Comparison of ENCODE assay signal across 8 mouse cellular contexts in the genomic region with DNA sequence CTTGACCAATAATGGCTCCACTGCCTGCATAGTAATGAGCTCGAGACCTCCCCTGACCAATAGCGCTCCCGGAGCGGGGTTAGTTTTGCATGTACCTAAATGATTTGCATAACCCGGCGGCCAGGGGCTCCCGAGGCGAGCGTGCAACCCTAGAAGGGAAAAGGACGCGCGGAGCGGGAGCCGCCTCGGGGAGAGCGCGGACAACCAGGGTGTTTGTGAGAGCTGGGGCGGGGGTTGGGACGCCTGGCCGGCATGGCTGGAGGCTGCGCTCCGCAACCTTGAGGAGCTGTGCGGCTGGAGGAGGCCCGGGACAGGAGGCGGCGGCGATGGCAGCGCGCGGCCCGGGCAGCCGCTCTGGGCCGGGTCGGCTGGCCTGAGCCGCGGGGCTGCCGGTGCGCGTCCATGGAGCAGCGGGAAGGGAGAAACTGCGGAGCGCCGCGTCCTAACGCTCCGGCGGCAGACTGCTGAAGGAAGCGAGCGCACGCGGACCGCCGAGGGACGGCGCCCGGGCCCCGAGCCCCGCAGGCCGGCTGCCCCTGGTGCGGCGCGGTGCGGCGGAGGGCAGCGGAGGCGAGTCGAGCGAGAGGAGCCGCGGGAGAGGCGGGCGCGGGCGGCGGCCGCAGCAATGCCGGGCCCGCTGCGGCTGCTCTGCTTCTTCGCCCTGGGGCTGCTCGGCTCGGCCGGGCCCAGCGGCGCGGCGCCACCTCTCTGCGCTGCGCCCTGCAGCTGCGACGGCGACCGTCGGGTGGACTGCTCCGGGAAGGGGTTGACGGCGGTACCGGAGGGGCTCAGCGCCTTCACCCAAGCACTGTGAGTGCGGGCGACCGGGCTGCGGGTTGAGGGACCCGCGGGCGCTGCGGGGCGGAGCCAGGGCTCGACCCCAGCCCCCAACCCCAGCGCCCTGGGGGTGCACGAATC. TPM values are rescaled to one million over a fixed set of nuclear protein-coding genes. Genes with fewer than 3 reads are reported as not detected.
DNase-seq lines count a peak whose midpoint lies in the region; ATAC-seq and TF ChIP-seq lines count a peak whose summit lies in the region.

A gene (plus strand): TSS at position 152 of the 918 bp plus-strand sequence.

- ATAC-seq in embryonic facial prominence, embryonic 15.5 days (ENCODE audit: insufficient number of reproducible peaks, low FRiP score, low TSS enrichment, low read depth), result peak; percentile 98
- peak; percentile 98 for ATAC-seq in limb, embryonic 14.5 days (ENCODE audit: low FRiP score, low read depth)

- 1% methylated on average over 103 of the region's 111 CpGs for WGBS in bone marrow, adult 2 months
- under 1% methylated on average over 96 of the region's 111 CpGs for WGBS in embryonic facial prominence, embryonic 15.5 days
- WGBS in limb, embryonic 14.5 days, result under 1% methylated on average over 58 of the region's 111 CpGs

- H3K36me3 ChIP-seq in embryonic facial prominence, embryonic 15.5 days, result no peaks in the 10 kb centered on the region
- H3K36me3 ChIP-seq in limb, embryonic 14.5 days (ENCODE audit: control insufficient read depth, insufficient read depth, low read length), result no peaks in the 10 kb centered on the region

- peak; percentile 40; the same call in 1 of the 2 replicates for TF ChIP-seq POLR2A in bone marrow, adult 2 months (IDR thresholded peaks at IDR 0.05; ENCODE audit: borderline replicate concordance, control insufficient read depth, low read depth, low read length)
- peak; percentile 86; the same call in 1 of the 2 replicates for TF ChIP-seq POLR2A in limb, embryonic 14.5 days (IDR thresholded peaks at IDR 0.05; ENCODE audit: borderline replicate concordance, extremely low read depth, insufficient read depth, insufficient read length)

- H3K4me1 ChIP-seq in bone marrow, adult 2 months (ENCODE audit: control insufficient read depth, insufficient read depth, low read length), result no peaks in the 10 kb centered on the region; the same call in 1 of the 2 replicates
- peaks cover 36% of the 10 kb centered on the region for H3K4me1 ChIP-seq in embryonic facial prominence, embryonic 15.5 days
- H3K4me1 ChIP-seq in limb, embryonic 14.5 days (ENCODE audit: control insufficient read depth, insufficient read depth, low read length), result peaks cover 32% of the 10 kb centered on the region

- TF ChIP-seq CTCF in bone marrow, adult 2 months (IDR thresholded peaks at IDR 0.05; ENCODE audit: control insufficient read depth, insufficient read depth, low read length), result no peak

- H3K27me3 ChIP-seq in embryonic facial prominence, embryonic 15.5 days, result no peaks in the 10 kb centered on the region
- no peaks in the 10 kb centered on the region for H3K27me3 ChIP-seq in limb, embryonic 14.5 days (ENCODE audit: control insufficient read depth, insufficient read depth, low read length)

- H3K9ac ChIP-seq in embryonic facial prominence, embryonic 15.5 days, result peak within 1 kb of the TSS; percentile 95
- H3K9ac ChIP-seq in limb, embryonic 14.5 days (ENCODE audit: low read depth, low read length, severe bottlenecking), result peak within 1 kb of the TSS; percentile 94

- peak within 1 kb of the TSS; percentile 75 for H3K4me2 ChIP-seq in embryonic facial prominence, embryonic 15.5 days (replicated peaks)
- peak within 1 kb of the TSS; percentile 82 for H3K4me2 ChIP-seq in limb, embryonic 14.5 days (replicated peaks; ENCODE audit: low read depth, low read length, severe bottlenecking)

- peak; percentile 98 for DNase-seq in 3T3-L1 (ENCODE audit: low read depth, low spot score)
- DNase-seq in heart, adult 8-10 months (ENCODE audit: low spot score), result peak; percentile 97
- DNase-seq in kidney, adult 9 months, result peak; percentile 99
- DNase-seq in limb, embryonic 14.5 days (ENCODE audit: low spot score), result peak; percentile 96
- DNase-seq in monocyte, adult 2 months (ENCODE audit: low read depth in 1 of 2, low spot score in 2 of 2), result peak; percentile 67 to 71
- DNase-seq in spleen, postnatal 36 days (ENCODE audit: low spot score in 2 of 2), result peak; percentile 80 to 83

- H3K27ac ChIP-seq in bone marrow, adult 2 months (ENCODE audit: control insufficient read depth, insufficient read depth, low read depth, low read length, poor library complexity), result peak within 1 kb of the TSS; percentile 63; the same call in 1 of the 2 replicates
- peak within 1 kb of the TSS; percentile 98 for H3K27ac ChIP-seq in embryonic facial prominence, embryonic 15.5 days (replicated peaks)
- H3K27ac ChIP-seq in limb, embryonic 14.5 days (replicated peaks; ENCODE audit: low read depth, low read length), result peak within 1 kb of the TSS; percentile 96

- peak within 1 kb of the TSS; percentile 42 for H3K4me3 ChIP-seq in bone marrow, adult 2 months (replicated peaks; ENCODE audit: control insufficient read depth, low read depth, low read length)
- H3K4me3 ChIP-seq in embryonic facial prominence, embryonic 15.5 days (replicated peaks), result peak within 1 kb of the TSS; percentile 85
- peak within 1 kb of the TSS; percentile 90 for H3K4me3 ChIP-seq in limb, embryonic 14.5 days (replicated peaks; ENCODE audit: low read length)

- H3K9me3 ChIP-seq in embryonic facial prominence, embryonic 15.5 days (replicated peaks), result no peaks in the 10 kb centered on the region
- H3K9me3 ChIP-seq in limb, embryonic 14.5 days (ENCODE audit: control insufficient read depth, low read length), result no peaks in the 10 kb centered on the region

RNA-seq across cellular contexts. Expression of the gene that starts here (rescaled TPM):
- polyA plus RNA-seq in bone marrow, adult 2 months (2011; ENCODE audit: insufficient read depth, insufficient read length, low replicate concordance, missing spikeins), result 0.70 and 1.8 TPM in 2 replicates
- 20.7 and 23.3 TPM in 2 replicates for polyA plus RNA-seq in embryonic facial prominence, embryonic 15.5 days (2015; fragmentation: Nextera tagmentation; extraction: Ambion mirVana)
- 10 to 100 TPM; 21.8 to 23.5 (median 22.8) TPM for total RNA-seq in heart, adult 8-10 months (2022)
- 32.3 and 41.2 TPM in 2 replicates for polyA plus RNA-seq in limb, embryonic 14.5 days (2012; rRNA removed)
- 27.8 and 31.9 TPM in 2 replicates for polyA plus RNA-seq in limb, embryonic 14.5 days (2014; fragmentation: Nextera tagmentation; extraction: Ambion mirVana)

Comparison
In these comparisons a context has a peak if more than half of its experiments do, and no peak if none do; other contexts are left out.
1. Peak in every context shown above with its lines: DNase-seq, ATAC-seq, H3K4me3 ChIP-seq and H3K27ac ChIP-seq.